Mouse (Mus musculus): Measurements from ENCODE around the gene Actb.
A peak's percentile ranks its signal among the peaks of the same experiment; 100 is the strongest.

GRCm38 (mm10) chr5:142906532-142907047 lies at the start of gene Actb:
- TF ChIP-seq MAX (IDR thresholded peaks at IDR 0.05; ENCODE audit: low read length): peak; percentile 73
- no peak; a peak in 1 of 4 replicates for TF ChIP-seq EP300 (IDR thresholded peaks at IDR 0.05; ENCODE audit: low read depth in 1 of 2, low read length in 2 of 2)
- peak; percentile 100 for TF ChIP-seq NELFE (IDR thresholded peaks at IDR 0.05; ENCODE audit: low read depth, low read length)
- TF ChIP-seq CTCF (IDR thresholded peaks at IDR 0.05 in 2 of 3, conservative IDR thresholded peaks at IDR 0.05 in 1 of 3; ENCODE audit: control insufficient read depth in 1 of 3, insufficient read depth in 1 of 3, low read depth in 2 of 3, low read length in 3 of 3, poor library complexity in 1 of 3, severe bottlenecking in 1 of 3): no peak
- TF ChIP-seq POLR2A (IDR thresholded peaks at IDR 0.05; ENCODE audit: control insufficient read depth in 1 of 2, insufficient read depth in 1 of 2, low read depth in 1 of 2, low read length in 2 of 2, poor library complexity in 1 of 2): peak; percentile 99 to 100
- peak; percentile 55; the same call in 1 of the 2 replicates for TF ChIP-seq MYC (IDR thresholded peaks at IDR 0.05; ENCODE audit: low read depth, low read length)
- peak; percentile 76 for TF ChIP-seq ETS1 (IDR thresholded peaks at IDR 0.05; ENCODE audit: low read depth, low read length)
- TF ChIP-seq JUND (IDR thresholded peaks at IDR 0.05; ENCODE audit: low read depth, low read length): no peak
- TF ChIP-seq GABPA (IDR thresholded peaks at IDR 0.05; ENCODE audit: low read depth, low read length): no peak
- TF ChIP-seq MYB (IDR thresholded peaks at IDR 0.05; ENCODE audit: low read depth, low read length): no peak

Data from MEL (cell line).